Mouse (Mus musculus) forebrain, embryonic 13.5 days (tissue): Measurements from ENCODE around the gene 1700020N01Rik. TPM values are rescaled to one million over a fixed set of nuclear protein-coding genes. Genes with fewer than 3 reads are reported as not detected.
A peak's percentile ranks its signal among the peaks of the same experiment; 100 is the strongest.

Experiments used
- ATAC-seq: fragments of 200-750 bp; cut with Nextera tagmentation; 2 replicates; pipeline ENCODE4 v1.8.0; 2017
- H3K27ac ChIP-seq: fragments of 300-500 bp; sonication (generic); 2 replicates; pipeline ENCODE4 v1.5.1; 2015; ENCODE audit warnings: inconsistent platforms, mild to moderate bottlenecking, moderate library complexity
- H3K27me3 ChIP-seq: fragments of 300-500 bp; sonication (generic); 2 replicates; pipeline ENCODE4 v1.6.1; 2015; ENCODE audit warnings: mild to moderate bottlenecking, inconsistent platforms
- H3K36me3 ChIP-seq: fragments of 300-500 bp; sonication (generic); 2 replicates; pipeline ENCODE4 v1.6.1; 2015; ENCODE audit warnings: mild to moderate bottlenecking, inconsistent platforms; ENCODE audit not compliant: poor library complexity, severe bottlenecking
- H3K4me1 ChIP-seq: fragments of 300-500 bp; sonication (generic); 2 replicates; pipeline ENCODE4 v1.6.1; 2015; ENCODE audit warnings: inconsistent platforms
- H3K4me2 ChIP-seq: fragments of 300-500 bp; sonication (generic); 2 replicates; pipeline ENCODE4 v1.6.1; 2015; ENCODE audit warnings: inconsistent platforms, mild to moderate bottlenecking, moderate library complexity
- H3K4me3 ChIP-seq: fragments of 300-500 bp; sonication (generic); 2 replicates; pipeline ENCODE4 v1.5.1; 2015; ENCODE audit warnings: mild to moderate bottlenecking, inconsistent platforms
- H3K9ac ChIP-seq: fragments of 300-500 bp; sonication (generic); 2 replicates; pipeline ENCODE4 v1.6.1; 2015; ENCODE audit warnings: mild to moderate bottlenecking, inconsistent platforms
- H3K9me3 ChIP-seq: fragments of 300-500 bp; sonication (generic); replicated peaks from 2 replicates; pipeline ENCODE4 v1.6.1; 2016; ENCODE audit warnings: inconsistent platforms
- WGBS: fragments of 180-500 bp; shearing (Covaris S2); methylation state at CpG from one replicate; pipeline ENCODE4 v1.1.7; 2015; 5-methylcytosine and 5-hydroxymethylcytosine counted together
- polyA plus RNA-seq: library from polyadenylated mRNA; unstranded; fragments of >200 nt; fragmentation: Nextera tagmentation; extraction: Ambion mirVana; gene quantifications from 2 replicates; pipeline ENCODE4 v1.2.1, GENCODE M21; 2015

Gene 1700020N01Rik
- not detected in 2 replicates for polyA plus RNA-seq

- Histone ChIP-seq H3K9ac (no peak within 1 kb of the TSS), H3K4me1 (no peaks in the 10 kb centered on the region), H3K9me3 (no peaks in the 10 kb centered on the region), H3K27ac (no peak within 1 kb of the TSS), H3K4me3 (no peak within 1 kb of the TSS), H3K4me2 (no peak within 1 kb of the TSS), H3K27me3 (no peaks in the 10 kb centered on the region), H3K36me3 (no peaks in the 10 kb centered on the region)
- 92% methylated on average over 22 of the region's 22 CpGs for WGBS
- ATAC-seq: no peak
These were observed at the start of gene 1700020N01Rik for GRCm38 (mm10) chr10:21592896-21593380. 1700020N01Rik (plus strand) TSS chr10:21593145.

- Histone ChIP-seq H3K4me1 (peaks cover 29% of the 10 kb centered on the region), H3K9me3 (no peaks in the 10 kb centered on the region), H3K27ac (no peak overlapping the region), H3K27me3 (no peaks in the 10 kb centered on the region), H3K36me3 (no peaks in the 10 kb centered on the region), H3K9ac (no peak overlapping the region), H3K4me2 (no peak overlapping the region), H3K4me3 (no peak overlapping the region)
- ATAC-seq: peak; percentile 80
- WGBS: 37% methylated on average over 3 of the region's 3 CpGs
These were observed 49.2 kb upstream of the 1700020N01Rik start for GRCm38 (mm10) chr10:21543576-21544278.

- H3K36me3 ChIP-seq: no peaks in the 10 kb centered on the region
- H3K27ac ChIP-seq: 0 out of 2 replicates have a peak overlapping the region, but pooled peaks have one; percentile 28
- H3K4me2 ChIP-seq: no peak overlapping the region
- H3K27me3 ChIP-seq: no peaks in the 10 kb centered on the region
- H3K4me3 ChIP-seq: no peak overlapping the region
- WGBS: 89% methylated on average over 4 of the region's 4 CpGs
- no peak for ATAC-seq
- H3K9me3 ChIP-seq: no peaks in the 10 kb centered on the region
- H3K4me1 ChIP-seq: peaks cover 29% of the 10 kb centered on the region
- no peak overlapping the region for H3K9ac ChIP-seq
These were observed 48.2 kb upstream of the 1700020N01Rik start for GRCm38 (mm10) chr10:21544721-21545120.

- H3K4me1 ChIP-seq: peaks cover 29% of the 10 kb centered on the region
- H3K4me3 ChIP-seq: no peak overlapping the region
- H3K4me2 ChIP-seq: no peak overlapping the region
- H3K36me3 ChIP-seq: no peaks in the 10 kb centered on the region
- H3K9me3 ChIP-seq: no peaks in the 10 kb centered on the region
- WGBS: 63% methylated on average over 6 of the region's 6 CpGs
- no peak for ATAC-seq
- no peak overlapping the region for H3K27ac ChIP-seq
- no peaks in the 10 kb centered on the region for H3K27me3 ChIP-seq
- no peak overlapping the region for H3K9ac ChIP-seq
These were observed 47.5 kb upstream of the 1700020N01Rik start for GRCm38 (mm10) chr10:21545446-21545845.

GRCm38 (mm10) chr10:21548871-21549505 lies 44.0 kb upstream of the 1700020N01Rik start:
- WGBS: 77% methylated on average over 9 of the region's 9 CpGs
- no peak overlapping the region for H3K27ac ChIP-seq
- H3K9ac ChIP-seq: no peak overlapping the region
- H3K27me3 ChIP-seq: no peaks in the 10 kb centered on the region
- peaks cover 16% of the 10 kb centered on the region for H3K4me1 ChIP-seq
- H3K4me3 ChIP-seq: no peak overlapping the region
- no peak overlapping the region for H3K4me2 ChIP-seq
- no peak for ATAC-seq
- no peaks in the 10 kb centered on the region for H3K9me3 ChIP-seq
- no peaks in the 10 kb centered on the region for H3K36me3 ChIP-seq

- H3K4me3 ChIP-seq: no peak overlapping the region
- H3K27ac ChIP-seq: no peak overlapping the region
- no peaks in the 10 kb centered on the region for H3K36me3 ChIP-seq
- no peak overlapping the region for H3K4me2 ChIP-seq
- H3K4me1 ChIP-seq: no peaks in the 10 kb centered on the region
- ATAC-seq: no peak
- 90% methylated on average over 8 of the region's 8 CpGs for WGBS
- H3K9ac ChIP-seq: no peak overlapping the region
- no peaks in the 10 kb centered on the region for H3K9me3 ChIP-seq
- no peaks in the 10 kb centered on the region for H3K27me3 ChIP-seq
These were observed 39.8 kb upstream of the 1700020N01Rik start for GRCm38 (mm10) chr10:21552967-21553682.

GRCm38 (mm10) chr10:21553683-21554035 lies 39.3 kb upstream of the 1700020N01Rik start:
- no peak for ATAC-seq
- Histone ChIP-seq H3K27ac (no peak overlapping the region), H3K4me3 (no peak overlapping the region), H3K36me3 (no peaks in the 10 kb centered on the region), H3K9ac (no peak overlapping the region), H3K9me3 (no peaks in the 10 kb centered on the region), H3K4me2 (no peak overlapping the region), H3K4me1 (no peaks in the 10 kb centered on the region), H3K27me3 (no peaks in the 10 kb centered on the region)
- 89% methylated on average over 4 of the region's 4 CpGs for WGBS

GRCm38 (mm10) chr10:21554896-21555580 lies 37.9 kb upstream of the 1700020N01Rik start:
- Histone ChIP-seq H3K27ac (no peak overlapping the region), H3K4me1 (no peaks in the 10 kb centered on the region), H3K4me3 (no peak overlapping the region), H3K4me2 (no peak overlapping the region), H3K27me3 (no peaks in the 10 kb centered on the region), H3K36me3 (no peaks in the 10 kb centered on the region), H3K9ac (no peak overlapping the region), H3K9me3 (no peaks in the 10 kb centered on the region)
- ATAC-seq: no peak
- 84% methylated on average over 11 of the region's 11 CpGs for WGBS

- WGBS: 88% methylated on average over 15 of the region's 15 CpGs
- no peak overlapping the region for H3K4me3 ChIP-seq
- H3K4me1 ChIP-seq: no peaks in the 10 kb centered on the region
- no peak overlapping the region for H3K27ac ChIP-seq
- no peak overlapping the region for H3K4me2 ChIP-seq
- H3K27me3 ChIP-seq: no peaks in the 10 kb centered on the region
- no peak for ATAC-seq
- no peaks in the 10 kb centered on the region for H3K36me3 ChIP-seq
- no peak overlapping the region for H3K9ac ChIP-seq
- H3K9me3 ChIP-seq: no peaks in the 10 kb centered on the region
These were observed 33.2 kb upstream of the 1700020N01Rik start for GRCm38 (mm10) chr10:21559769-21560168.

- no peaks in the 10 kb centered on the region for H3K27me3 ChIP-seq
- 87% methylated on average over 1 of the region's 1 CpGs for WGBS
- H3K9ac ChIP-seq: no peak overlapping the region
- no peak overlapping the region for H3K27ac ChIP-seq
- no peak overlapping the region for H3K4me2 ChIP-seq
- H3K9me3 ChIP-seq: no peaks in the 10 kb centered on the region
- no peaks in the 10 kb centered on the region for H3K36me3 ChIP-seq
- no peak overlapping the region for H3K4me3 ChIP-seq
- no peak for ATAC-seq
- H3K4me1 ChIP-seq: no peaks in the 10 kb centered on the region
These were observed 31.8 kb upstream of the 1700020N01Rik start for GRCm38 (mm10) chr10:21561181-21561580.

- Histone ChIP-seq H3K9ac (no peak overlapping the region), H3K27ac (no peak overlapping the region), H3K4me2 (no peak overlapping the region), H3K27me3 (no peaks in the 10 kb centered on the region), H3K36me3 (no peaks in the 10 kb centered on the region), H3K9me3 (no peaks in the 10 kb centered on the region), H3K4me1 (no peaks in the 10 kb centered on the region), H3K4me3 (no peak overlapping the region)
- WGBS: 93% methylated on average over 2 of the region's 2 CpGs
- ATAC-seq: no peak
These were observed 29.5 kb upstream of the 1700020N01Rik start for GRCm38 (mm10) chr10:21563446-21563845.

GRCm38 (mm10) chr10:21564189-21564588 lies 28.8 kb upstream of the 1700020N01Rik start:
- WGBS: 90% methylated on average over 5 of the region's 5 CpGs
- no peak overlapping the region for H3K4me2 ChIP-seq
- no peaks in the 10 kb centered on the region for H3K4me1 ChIP-seq
- H3K9me3 ChIP-seq: no peaks in the 10 kb centered on the region
- no peaks in the 10 kb centered on the region for H3K27me3 ChIP-seq
- H3K36me3 ChIP-seq: no peaks in the 10 kb centered on the region
- no peak overlapping the region for H3K27ac ChIP-seq
- H3K4me3 ChIP-seq: no peak overlapping the region
- H3K9ac ChIP-seq: no peak overlapping the region
- no peak for ATAC-seq
